Mouse (Mus musculus): ENCODE measurements at regions not wholly inside any gene's neighbourhood (a gene's known extent, or its start where the extent isn't known, plus 50 kb on each side); places are given as distances from the start of the nearest gene placed in this dataset.

DNA sequence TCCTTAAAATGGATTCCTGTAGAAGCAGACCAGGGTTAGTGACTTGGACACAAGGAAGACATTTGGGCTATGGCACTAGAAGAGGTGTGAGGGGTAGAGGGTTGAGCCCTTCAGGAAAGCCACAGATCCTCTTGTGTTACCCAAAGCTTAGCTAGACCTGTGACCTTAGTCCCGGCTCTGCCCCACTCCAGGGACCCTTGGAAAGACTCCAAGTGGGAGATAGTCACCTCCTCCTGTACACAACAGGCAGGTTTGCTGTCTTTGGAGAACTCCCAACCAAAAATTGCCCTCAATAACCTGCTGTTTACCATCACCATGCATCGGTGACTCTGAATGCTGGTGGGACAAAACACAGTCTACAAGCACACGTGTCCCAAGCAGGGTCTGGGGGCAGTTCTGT lies 164.5 kb downstream of the Gadd45g start:
- TF ChIP-seq CTCF (IDR thresholded peaks at IDR 0.05; ENCODE audit: low read depth) (no peak), EP300 (optimal IDR thresholded peaks at IDR 0.05) (no peak)
